Mouse (Mus musculus): ENCODE results near the gene Celf1. TPM values are rescaled to one million over a fixed set of nuclear protein-coding genes. Genes with fewer than 3 reads are reported as not detected.
"Not testable (repeated sequence)": the region's sequence is repeated elsewhere in the genome, so short reads cannot be mapped to it uniquely, and the experiment has no call there.

Gene Celf1
- total and polyA plus RNA-seq, 3 experiments: 29.7 to 69.7 (median 52.8) TPM

DNA sequence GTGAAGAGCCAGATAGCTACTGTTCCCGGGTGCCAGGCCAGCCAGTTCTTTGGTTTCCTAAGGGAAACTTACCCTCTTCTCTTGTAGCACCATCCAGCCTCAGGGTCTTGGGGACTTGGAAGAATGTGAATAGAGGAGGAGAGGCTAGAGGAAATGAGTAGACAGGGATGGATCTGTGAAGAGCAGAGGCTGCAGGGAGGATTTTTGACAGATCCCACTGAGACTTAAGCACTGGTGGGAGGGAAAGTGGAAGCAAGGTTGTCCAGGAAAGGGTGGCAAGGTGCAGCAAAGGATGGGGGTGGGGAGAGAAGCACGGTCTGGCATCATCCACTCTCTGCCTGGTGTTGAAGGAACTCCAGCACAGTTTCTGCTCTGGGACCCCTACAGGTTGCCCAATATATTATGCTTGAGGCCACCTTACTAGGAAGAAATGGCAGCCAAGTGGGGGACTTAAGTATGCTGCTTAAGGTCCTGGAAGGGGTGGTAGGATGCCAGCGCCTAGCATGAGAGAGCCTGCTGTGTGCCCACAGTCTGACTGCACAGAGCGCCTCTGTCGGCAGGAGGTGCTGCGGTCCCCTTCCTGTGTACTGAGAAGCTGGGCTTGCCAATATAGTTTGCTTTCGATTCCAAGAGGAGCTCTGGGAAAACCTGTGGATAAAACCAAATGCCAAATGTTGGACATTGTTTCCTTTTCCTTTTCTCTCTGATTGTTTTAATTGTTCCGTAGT lies 78.0 kb downstream of the Celf1 start:
- no peak overlapping the region for H3K4me3 ChIP-seq (replicated peaks in 1 of 3; ENCODE audit: low read depth in 2 of 3, low read length in 2 of 3, poor library complexity in 1 of 3)
- no peak for DNase-seq (ENCODE audit: extremely low read depth)
- H3K9me3 ChIP-seq (replicated peaks; ENCODE audit: low read length): no peaks in the 10 kb centered on the region
- in situ Hi-C loops (cut with MboI; ENCODE audit: low pct_ligation_motif_present, low pct_unique_long_range_greater_than_20kb, low sequenced_read_pairs): no loop called here
- H3K27me3 ChIP-seq (replicated peaks): no peaks in the 10 kb centered on the region
- TF ChIP-seq SMC3 (IDR thresholded peaks at IDR 0.05; ENCODE audit: low read depth, low read length) (no peak), CHD1 (IDR thresholded peaks at IDR 0.05; ENCODE audit: low read depth, low read length) (no peak), NRF1 (IDR thresholded peaks at IDR 0.05; ENCODE audit: low read depth, low read length) (no peak), E2F4 (IDR thresholded peaks at IDR 0.05; ENCODE audit: insufficient replicate concordance, low read depth, low read length) (no peak), MEF2A (IDR thresholded peaks at IDR 0.05; ENCODE audit: borderline replicate concordance, low read depth, low read length) (no peak), ZKSCAN1 (IDR thresholded peaks at IDR 0.05; ENCODE audit: borderline replicate concordance, low read depth, low read length) (no peak), USF2 (conservative IDR thresholded peaks at IDR 0.05; ENCODE audit: low read depth, low read length) (no peak)
- no peak overlapping the region for H3K4me2 ChIP-seq (ENCODE audit: insufficient read depth, low read depth, poor library complexity, severe bottlenecking)
- H3K4me1 ChIP-seq (ENCODE audit: control insufficient read depth in 1 of 2, insufficient read depth in 2 of 2): peaks cover 0 to 14% of the 10 kb centered on the region in 2 experiments; a peak in 2 of 4 replicates
- no peaks in the 10 kb centered on the region for H3K79me2 ChIP-seq (replicated peaks; ENCODE audit: control insufficient read depth, extremely low read depth, insufficient read depth, poor library complexity, severe bottlenecking)
- no peak overlapping the region for H3K27ac ChIP-seq (ENCODE audit: insufficient read depth, low read depth)
- dilution Hi-C loops (cut with MboI; ENCODE audit: extremely low pct_ligation_motif_present, extremely low pct_unique_long_range_greater_than_20kb, low sequenced_read_pairs): no loop called here
- peaks cover 35 to 78% of the 10 kb centered on the region in 2 experiments for H3K36me3 ChIP-seq (replicated peaks in 1 of 2; ENCODE audit: control insufficient read depth in 1 of 2, insufficient read depth in 1 of 2, low read length in 1 of 2)
- no peak overlapping the region for H3K9ac ChIP-seq (ENCODE audit: insufficient read depth, low read depth)

DNA sequence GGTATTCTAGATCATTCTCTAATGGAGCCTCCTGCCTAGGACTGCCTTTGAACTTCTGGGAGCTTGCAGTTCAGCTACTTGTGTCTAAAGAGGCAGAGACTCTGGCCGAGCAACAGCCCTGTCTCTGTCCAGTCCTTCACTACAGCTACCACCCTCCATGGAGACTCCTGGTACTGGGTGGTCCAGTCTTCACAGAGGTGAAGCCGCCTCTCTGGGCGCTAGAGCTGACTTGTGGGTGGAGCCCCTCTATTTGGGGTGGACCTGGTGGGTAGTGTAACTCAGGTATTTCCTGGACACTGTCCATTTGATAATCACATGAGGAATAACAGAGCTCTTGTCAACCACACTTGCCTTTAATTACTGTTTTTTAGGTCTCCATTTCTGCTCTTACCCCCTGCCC lies 79.7 kb downstream of the Celf1 start:
- Histone ChIP-seq H3K4me2 (ENCODE audit: insufficient read depth, low read depth, poor library complexity, severe bottlenecking) (no peak overlapping the region), H3K27me3 (replicated peaks) (no peaks in the 10 kb centered on the region), H3K9ac (ENCODE audit: insufficient read depth, low read depth) (no peak overlapping the region), H3K4me3 (replicated peaks in 1 of 3; ENCODE audit: low read depth in 2 of 3, low read length in 2 of 3, poor library complexity in 1 of 3) (no peak overlapping the region), H3K27ac (ENCODE audit: insufficient read depth, low read depth) (no peak overlapping the region), H3K9me3 (replicated peaks; ENCODE audit: low read length) (no peaks in the 10 kb centered on the region), H3K79me2 (replicated peaks; ENCODE audit: control insufficient read depth, extremely low read depth, insufficient read depth, poor library complexity, severe bottlenecking) (no peaks in the 10 kb centered on the region), H3K36me3 (replicated peaks in 1 of 2; ENCODE audit: control insufficient read depth in 1 of 2, insufficient read depth in 1 of 2, low read length in 1 of 2) (peaks cover 22 to 67% of the 10 kb centered on the region in 2 experiments), H3K4me1 (ENCODE audit: control insufficient read depth in 1 of 2, insufficient read depth in 2 of 2) (peaks cover 2 to 10% of the 10 kb centered on the region in 2 experiments; a peak in 2 of 4 replicates)
- TF ChIP-seq NELFE (IDR thresholded peaks at IDR 0.05; ENCODE audit: low read depth, low read length) (no peak), USF2 (conservative IDR thresholded peaks at IDR 0.05; ENCODE audit: low read depth, low read length) (no peak), MAFK (IDR thresholded peaks at IDR 0.05; ENCODE audit: insufficient replicate concordance, low read length) (no peak), CTCF (conservative IDR thresholded peaks at IDR 0.05 in 1 of 2, IDR thresholded peaks at IDR 0.05 in 1 of 2; ENCODE audit: low read depth in 2 of 2, low read length in 2 of 2) (no peak), RCOR1 (conservative IDR thresholded peaks at IDR 0.05; ENCODE audit: low read depth, low read length) (no peak), POLR2AphosphoS2 (IDR thresholded peaks at IDR 0.05; ENCODE audit: low read depth, low read length) (no peak), CHD1 (IDR thresholded peaks at IDR 0.05; ENCODE audit: low read depth, low read length) (no peak), ZC3H11A (IDR thresholded peaks at IDR 0.05; ENCODE audit: low read depth, low read length) (no peak), JUND (conservative IDR thresholded peaks at IDR 0.05; ENCODE audit: low read depth, low read length) (no peak), ELF1 (IDR thresholded peaks at IDR 0.05; ENCODE audit: low read depth, low read length) (no peak), E2F4 (IDR thresholded peaks at IDR 0.05; ENCODE audit: insufficient replicate concordance, low read depth, low read length) (no peak)
- dilution Hi-C loops (cut with MboI; ENCODE audit: extremely low pct_ligation_motif_present, extremely low pct_unique_long_range_greater_than_20kb, low sequenced_read_pairs): no loop called here
- DNase-seq (ENCODE audit: extremely low read depth): no peak
- in situ Hi-C loops (cut with MboI; ENCODE audit: low pct_ligation_motif_present, low pct_unique_long_range_greater_than_20kb, low sequenced_read_pairs): no loop called here

DNA sequence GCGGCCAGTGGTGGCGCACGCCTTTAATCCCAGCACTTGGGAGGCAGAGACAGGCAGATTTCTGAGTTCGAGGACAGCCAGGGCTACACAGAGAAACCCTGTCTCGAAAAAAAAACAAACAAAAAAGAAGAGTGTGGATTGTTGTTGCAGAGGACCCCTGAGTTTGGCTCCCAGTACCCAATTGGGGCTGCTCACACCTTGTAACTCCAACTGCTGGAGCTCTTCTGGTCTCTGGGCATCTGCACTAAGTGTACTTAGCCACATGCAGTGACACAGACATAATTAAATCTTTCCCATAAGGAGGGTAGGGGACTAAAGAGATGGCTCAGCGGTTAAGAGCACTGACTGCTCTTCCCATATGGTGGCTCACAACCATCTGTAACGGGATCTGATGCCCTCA lies 82.1 kb downstream of the Celf1 start:
- H3K9ac ChIP-seq (ENCODE audit: insufficient read depth, low read depth); dilution Hi-C loops (cut with MboI; ENCODE audit: extremely low pct_ligation_motif_present, extremely low pct_unique_long_range_greater_than_20kb, low sequenced_read_pairs); H3K9me3 ChIP-seq (replicated peaks; ENCODE audit: low read length); DNase-seq (ENCODE audit: extremely low read depth); H3K27me3 ChIP-seq (replicated peaks); H3K27ac ChIP-seq (ENCODE audit: insufficient read depth, low read depth); H3K4me2 ChIP-seq (ENCODE audit: insufficient read depth, low read depth, poor library complexity, severe bottlenecking); H3K79me2 ChIP-seq (replicated peaks; ENCODE audit: control insufficient read depth, extremely low read depth, insufficient read depth, poor library complexity, severe bottlenecking); H3K4me3 ChIP-seq (replicated peaks in 1 of 3; ENCODE audit: low read depth in 2 of 3, low read length in 2 of 3, poor library complexity in 1 of 3); in situ Hi-C loops (cut with MboI; ENCODE audit: low pct_ligation_motif_present, low pct_unique_long_range_greater_than_20kb, low sequenced_read_pairs): not testable (repeated sequence)
- H3K4me1 ChIP-seq (ENCODE audit: control insufficient read depth in 1 of 2, insufficient read depth in 2 of 2): peaks cover 2 to 16% of the 10 kb centered on the region in 2 experiments; a peak in 2 of 4 replicates
- H3K36me3 ChIP-seq (replicated peaks in 1 of 2; ENCODE audit: control insufficient read depth in 1 of 2, insufficient read depth in 1 of 2, low read length in 1 of 2): peaks cover 13 to 47% of the 10 kb centered on the region in 2 experiments
